Mouse (Mus musculus): ENCODE results near the gene Glmn. TPM values are rescaled to one million over a fixed set of nuclear protein-coding genes. Genes with fewer than 3 reads are reported as not detected.

The Glmn gene
- 24.5 and 25.1 TPM in 2 replicates for polyA plus RNA-seq (2015; fragmentation: Nextera tagmentation; extraction: Ambion mirVana)

- ATAC-seq (ENCODE audit: low read depth): peak; percentile 97
Observed at GRCm38 (mm10) chr5:107597301-107598077, at the start of gene Glmn, which contains the start of gene Rpap2. TSS of gene Glmn (minus strand) at chr5:107597888. TSS of gene Rpap2 (plus strand) at chr5:107597373.

GRCm38 (mm10) chr5:107645935-107646334 lies 48.2 kb upstream of the Glmn start:
- WGBS: 85% methylated on average over 2 of the region's 2 CpGs
- Histone ChIP-seq H3K4me3 (ENCODE audit: low read length) (no peak overlapping the region), H3K4me1 (replicated peaks; ENCODE audit: control insufficient read depth, insufficient read depth, low read length) (no peaks in the 10 kb centered on the region), H3K27me3 (ENCODE audit: control insufficient read depth, insufficient read depth, low read depth, low read length) (no peaks in the 10 kb centered on the region), H3K4me2 (ENCODE audit: low read depth, low read length) (no peak overlapping the region), H3K9ac (ENCODE audit: low read length) (no peak overlapping the region), H3K27ac (ENCODE audit: low read length) (no peak overlapping the region), H3K9me3 (ENCODE audit: control insufficient read depth, low read length) (no peaks in the 10 kb centered on the region), H3K36me3 (ENCODE audit: control insufficient read depth, insufficient read depth, low read length) (peaks cover 2% of the 10 kb centered on the region; the same call in 1 of the 2 replicates)
- no peak for ATAC-seq (ENCODE audit: low read depth)

More at GRCm38 (mm10) chr5:107597301-107598077, at the start of gene Glmn, which contains the start of gene Rpap2:
- H3K9ac ChIP-seq (ENCODE audit: low read length): peak within 1 kb of the TSS; percentile 80
- no peaks in the 10 kb centered on the region for H3K9me3 ChIP-seq (ENCODE audit: control insufficient read depth, low read length)
- peak within 1 kb of the TSS; percentile 86 for H3K27ac ChIP-seq (ENCODE audit: low read length)
- no peaks in the 10 kb centered on the region for H3K27me3 ChIP-seq (ENCODE audit: control insufficient read depth, insufficient read depth, low read depth, low read length)
- peaks cover 8% of the 10 kb centered on the region; the same call in 1 of the 2 replicates for H3K4me1 ChIP-seq (replicated peaks; ENCODE audit: control insufficient read depth, insufficient read depth, low read length)
- H3K36me3 ChIP-seq (ENCODE audit: control insufficient read depth, insufficient read depth, low read length): peaks cover 7% of the 10 kb centered on the region
- WGBS: under 1% methylated on average over 55 of the region's 64 CpGs
- H3K4me3 ChIP-seq (ENCODE audit: low read length): peak within 1 kb of the TSS; percentile 84
- peak within 1 kb of the TSS; percentile 87 for H3K4me2 ChIP-seq (ENCODE audit: low read depth, low read length)

- H3K9ac ChIP-seq (ENCODE audit: low read length): no peak overlapping the region
- peaks cover 2% of the 10 kb centered on the region; the same call in 1 of the 2 replicates for H3K36me3 ChIP-seq (ENCODE audit: control insufficient read depth, insufficient read depth, low read length)
- H3K4me2 ChIP-seq (ENCODE audit: low read depth, low read length): no peak overlapping the region
- H3K4me1 ChIP-seq (replicated peaks; ENCODE audit: control insufficient read depth, insufficient read depth, low read length): no peaks in the 10 kb centered on the region
- H3K9me3 ChIP-seq (ENCODE audit: control insufficient read depth, low read length): no peaks in the 10 kb centered on the region
- H3K4me3 ChIP-seq (ENCODE audit: low read length): no peak overlapping the region
- 85% methylated on average over 2 of the region's 2 CpGs for WGBS
- no peak overlapping the region for H3K27ac ChIP-seq (ENCODE audit: low read length)
- ATAC-seq (ENCODE audit: low read depth): no peak
- H3K27me3 ChIP-seq (ENCODE audit: control insufficient read depth, insufficient read depth, low read depth, low read length): no peaks in the 10 kb centered on the region
Observed at GRCm38 (mm10) chr5:107644595-107644994, 46.9 kb upstream of the Glmn start.

GRCm38 (mm10) chr5:107638366-107638765 lies 40.7 kb upstream of the Glmn start:
- WGBS: 72% methylated on average over 8 of the region's 8 CpGs
- H3K4me1 ChIP-seq (replicated peaks; ENCODE audit: control insufficient read depth, insufficient read depth, low read length): no peaks in the 10 kb centered on the region
- H3K36me3 ChIP-seq (ENCODE audit: control insufficient read depth, insufficient read depth, low read length): no peaks in the 10 kb centered on the region
- H3K27ac ChIP-seq (ENCODE audit: low read length): no peak overlapping the region
- no peaks in the 10 kb centered on the region for H3K27me3 ChIP-seq (ENCODE audit: control insufficient read depth, insufficient read depth, low read depth, low read length)
- H3K4me3 ChIP-seq (ENCODE audit: low read length): no peak overlapping the region
- no peak overlapping the region for H3K9ac ChIP-seq (ENCODE audit: low read length)
- H3K9me3 ChIP-seq (ENCODE audit: control insufficient read depth, low read length): no peaks in the 10 kb centered on the region
- no peak for ATAC-seq (ENCODE audit: low read depth)
- H3K4me2 ChIP-seq (ENCODE audit: low read depth, low read length): no peak overlapping the region

GRCm38 (mm10) chr5:107637106-107637505 lies 39.4 kb upstream of the Glmn start:
- Histone ChIP-seq H3K9ac (ENCODE audit: low read length) (no peak overlapping the region), H3K27ac (ENCODE audit: low read length) (no peak overlapping the region), H3K4me2 (ENCODE audit: low read depth, low read length) (no peak overlapping the region), H3K4me1 (replicated peaks; ENCODE audit: control insufficient read depth, insufficient read depth, low read length) (no peaks in the 10 kb centered on the region), H3K4me3 (ENCODE audit: low read length) (no peak overlapping the region), H3K36me3 (ENCODE audit: control insufficient read depth, insufficient read depth, low read length) (no peaks in the 10 kb centered on the region), H3K9me3 (ENCODE audit: control insufficient read depth, low read length) (no peaks in the 10 kb centered on the region), H3K27me3 (ENCODE audit: control insufficient read depth, insufficient read depth, low read depth, low read length) (no peaks in the 10 kb centered on the region)
- ATAC-seq (ENCODE audit: low read depth): no peak
- WGBS: 81% methylated on average over 1 of the region's 1 CpGs

GRCm38 (mm10) chr5:107633651-107634050 lies 36.0 kb upstream of the Glmn start:
- H3K27ac ChIP-seq (ENCODE audit: low read length): no peak overlapping the region
- H3K4me2 ChIP-seq (ENCODE audit: low read depth, low read length): no peak overlapping the region
- H3K4me1 ChIP-seq (replicated peaks; ENCODE audit: control insufficient read depth, insufficient read depth, low read length): no peaks in the 10 kb centered on the region
- no peak overlapping the region for H3K4me3 ChIP-seq (ENCODE audit: low read length)
- WGBS: 90% methylated on average over 4 of the region's 4 CpGs
- no peak for ATAC-seq (ENCODE audit: low read depth)
- H3K36me3 ChIP-seq (ENCODE audit: control insufficient read depth, insufficient read depth, low read length): no peaks in the 10 kb centered on the region; the same call in 1 of the 2 replicates
- H3K9ac ChIP-seq (ENCODE audit: low read length): no peak overlapping the region
- H3K9me3 ChIP-seq (ENCODE audit: control insufficient read depth, low read length): no peaks in the 10 kb centered on the region
- no peaks in the 10 kb centered on the region for H3K27me3 ChIP-seq (ENCODE audit: control insufficient read depth, insufficient read depth, low read depth, low read length)

- Histone ChIP-seq H3K4me2 (ENCODE audit: low read depth, low read length) (no peak overlapping the region), H3K4me1 (replicated peaks; ENCODE audit: control insufficient read depth, insufficient read depth, low read length) (no peaks in the 10 kb centered on the region), H3K9me3 (ENCODE audit: control insufficient read depth, low read length) (no peaks in the 10 kb centered on the region), H3K27ac (ENCODE audit: low read length) (no peak overlapping the region), H3K4me3 (ENCODE audit: low read length) (no peak overlapping the region), H3K36me3 (ENCODE audit: control insufficient read depth, insufficient read depth, low read length) (peaks cover 11% of the 10 kb centered on the region; the same call in 1 of the 2 replicates), H3K9ac (ENCODE audit: low read length) (no peak overlapping the region), H3K27me3 (ENCODE audit: control insufficient read depth, insufficient read depth, low read depth, low read length) (no peaks in the 10 kb centered on the region)
- ATAC-seq (ENCODE audit: low read depth): no peak
- 87% methylated on average over 3 of the region's 3 CpGs for WGBS
Observed at GRCm38 (mm10) chr5:107621327-107621726, 23.6 kb upstream of the Glmn start.

GRCm38 (mm10) chr5:107617986-107618385 lies 20.3 kb upstream of the Glmn start:
- H3K4me3 ChIP-seq (ENCODE audit: low read length): no peak overlapping the region
- H3K27ac ChIP-seq (ENCODE audit: low read length): no peak overlapping the region
- H3K4me2 ChIP-seq (ENCODE audit: low read depth, low read length): no peak overlapping the region
- H3K4me1 ChIP-seq (replicated peaks; ENCODE audit: control insufficient read depth, insufficient read depth, low read length): no peaks in the 10 kb centered on the region
- peaks cover 19% of the 10 kb centered on the region for H3K36me3 ChIP-seq (ENCODE audit: control insufficient read depth, insufficient read depth, low read length)
- no peak overlapping the region for H3K9ac ChIP-seq (ENCODE audit: low read length)
- H3K27me3 ChIP-seq (ENCODE audit: control insufficient read depth, insufficient read depth, low read depth, low read length): no peaks in the 10 kb centered on the region
- no peaks in the 10 kb centered on the region for H3K9me3 ChIP-seq (ENCODE audit: control insufficient read depth, low read length)
- WGBS: 67% methylated on average over 6 of the region's 6 CpGs
- no peak for ATAC-seq (ENCODE audit: low read depth)

GRCm38 (mm10) chr5:107611224-107611623 lies 13.5 kb upstream of the Glmn start:
- peak; percentile 54 for ATAC-seq (ENCODE audit: low read depth)
- no peaks in the 10 kb centered on the region for H3K9me3 ChIP-seq (ENCODE audit: control insufficient read depth, low read length)
- 3% methylated on average over 2 of the region's 2 CpGs for WGBS
- H3K4me2 ChIP-seq (ENCODE audit: low read depth, low read length): no peak overlapping the region
- no peak overlapping the region for H3K27ac ChIP-seq (ENCODE audit: low read length)
- peaks cover 8% of the 10 kb centered on the region for H3K36me3 ChIP-seq (ENCODE audit: control insufficient read depth, insufficient read depth, low read length)
- H3K27me3 ChIP-seq (ENCODE audit: control insufficient read depth, insufficient read depth, low read depth, low read length): no peaks in the 10 kb centered on the region
- no peaks in the 10 kb centered on the region for H3K4me1 ChIP-seq (replicated peaks; ENCODE audit: control insufficient read depth, insufficient read depth, low read length)
- no peak overlapping the region for H3K9ac ChIP-seq (ENCODE audit: low read length)
- no peak overlapping the region for H3K4me3 ChIP-seq (ENCODE audit: low read length)
